Mouse (Mus musculus) CH12F3 (cell line): Measurements from ENCODE around the gene Etnk2.

ENCODE experiments used
- in situ Hi-C: fragments of 300-500 bp; cut with MboI; formaldehyde crosslinking; loops from 2 replicates; pipeline ENCODE4 v1.14.3; 2020; ENCODE audit warnings: low sequenced_read_pairs

The Etnk2 gene

GRCm38 (mm10) chr1:133411506-133412147 is 48.3 kb downstream of the Etnk2 start:
- in situ Hi-C loops: no loop called here

GRCm38 (mm10) chr1:133412941-133413340 is 49.6 kb downstream of the Etnk2 start:
- in situ Hi-C loops: no loop called here

- in situ Hi-C loops: no loop called here
Measured at GRCm38 (mm10) chr1:133415086-133415485, 51.7 kb downstream of the Etnk2 start.

- in situ Hi-C loops: no loop called here
Measured at GRCm38 (mm10) chr1:133415505-133415904, 52.1 kb downstream of the Etnk2 start.

- in situ Hi-C loops: no loop called here
Measured at GRCm38 (mm10) chr1:133416472-133416871, 53.1 kb downstream of the Etnk2 start.

- in situ Hi-C loops: no loop called here
Measured at GRCm38 (mm10) chr1:133417113-133417512, 53.7 kb downstream of the Etnk2 start.

GRCm38 (mm10) chr1:133417539-133417938 is 54.2 kb downstream of the Etnk2 start:
- in situ Hi-C loops: no loop called here

- in situ Hi-C loops: no loop called here
Measured at GRCm38 (mm10) chr1:133418164-133418800, 54.9 kb downstream of the Etnk2 start.

- in situ Hi-C loops: no loop called here
Measured at GRCm38 (mm10) chr1:133419178-133419834, 55.9 kb downstream of the Etnk2 start.

- in situ Hi-C loops: no loop called here
Measured at GRCm38 (mm10) chr1:133420491-133420890, 57.1 kb downstream of the Etnk2 start.

- in situ Hi-C loops: no loop called here
Measured at GRCm38 (mm10) chr1:133421061-133421460, 57.7 kb downstream of the Etnk2 start.

GRCm38 (mm10) chr1:133421975-133422570 is 58.7 kb downstream of the Etnk2 start:
- in situ Hi-C loops: no loop called here

- in situ Hi-C loops: no loop called here
Measured at GRCm38 (mm10) chr1:133422615-133423161, 59.3 kb downstream of the Etnk2 start.

- in situ Hi-C loops: no loop called here
Measured at GRCm38 (mm10) chr1:133423166-133423542, 59.8 kb downstream of the Etnk2 start.

- in situ Hi-C loops: no loop called here
Measured at GRCm38 (mm10) chr1:133423543-133424480, 60.4 kb downstream of the Etnk2 start, which contains the start of gene Sox13. TSS of gene Sox13 (minus strand) at chr1:133424377.

GRCm38 (mm10) chr1:133424547-133425140 is 61.3 kb downstream of the Etnk2 start:
- in situ Hi-C loops: no loop called here
